Mouse (Mus musculus): ENCODE data around the gene Akt1. TPM values are rescaled to one million over a fixed set of nuclear protein-coding genes. Genes with fewer than 3 reads are reported as not detected.

Gene Akt1
- polyA plus RNA-seq, 1 experiment: 70.4 TPM

- Histone ChIP-seq H3K27me3 (ENCODE audit: control insufficient read depth, insufficient read depth, low read length, poor library complexity, severe bottlenecking) (no peaks in the 10 kb centered on the region), H3K4me3 (ENCODE audit: low read depth, low read length) (no peak overlapping the region), H3K27ac (ENCODE audit: insufficient read depth, low read length) (no peak overlapping the region), H3K4me1 (ENCODE audit: control insufficient read depth, insufficient read depth, low read length) (no peaks in the 10 kb centered on the region), H3K9ac (ENCODE audit: low read depth, poor library complexity, severe bottlenecking) (no peak overlapping the region), H3K36me3 (ENCODE audit: control insufficient read depth, insufficient read depth, low read length, poor library complexity, severe bottlenecking) (peaks cover 9% of the 10 kb centered on the region; the same call in 1 of the 2 replicates), H3K9me3 (replicated peaks; ENCODE audit: control insufficient read depth, insufficient read depth, low read length, poor library complexity, severe bottlenecking) (no peaks in the 10 kb centered on the region)
- TF ChIP-seq CTCF (IDR thresholded peaks at IDR 0.05; ENCODE audit: low read depth, low read length) (no peak), EP300 (IDR thresholded peaks at IDR 0.05; ENCODE audit: insufficient read depth, low read depth, low read length) (no peak), POLR2A (IDR thresholded peaks at IDR 0.05; ENCODE audit: insufficient read depth, low read length) (no peak)
These were observed 13.4 kb downstream of the Akt1 start for GRCm38 (mm10) chr12:112661327-112661605.

GRCm38 (mm10) chr12:112660576-112661326, 13.9 kb downstream of the Akt1 start:
- H3K27me3 ChIP-seq (ENCODE audit: control insufficient read depth, insufficient read depth, low read length, poor library complexity, severe bottlenecking): no peaks in the 10 kb centered on the region
- no peaks in the 10 kb centered on the region for H3K9me3 ChIP-seq (replicated peaks; ENCODE audit: control insufficient read depth, insufficient read depth, low read length, poor library complexity, severe bottlenecking)
- H3K4me3 ChIP-seq (ENCODE audit: low read depth, low read length): no peak overlapping the region

GRCm38 (mm10) chr12:112659109-112659508, 15.6 kb downstream of the Akt1 start:
- Histone ChIP-seq H3K27ac (ENCODE audit: insufficient read depth, low read length) (no peak overlapping the region), H3K4me1 (ENCODE audit: control insufficient read depth, insufficient read depth, low read length) (no peaks in the 10 kb centered on the region), H3K4me3 (ENCODE audit: low read depth, low read length) (no peak overlapping the region), H3K9me3 (replicated peaks; ENCODE audit: control insufficient read depth, insufficient read depth, low read length, poor library complexity, severe bottlenecking) (no peaks in the 10 kb centered on the region), H3K9ac (ENCODE audit: low read depth, poor library complexity, severe bottlenecking) (no peak overlapping the region), H3K36me3 (ENCODE audit: control insufficient read depth, insufficient read depth, low read length, poor library complexity, severe bottlenecking) (peaks cover 12% of the 10 kb centered on the region; the same call in 1 of the 2 replicates), H3K27me3 (ENCODE audit: control insufficient read depth, insufficient read depth, low read length, poor library complexity, severe bottlenecking) (no peaks in the 10 kb centered on the region)
- TF ChIP-seq CTCF (IDR thresholded peaks at IDR 0.05; ENCODE audit: low read depth, low read length): peak; percentile 68
- TF ChIP-seq EP300 (IDR thresholded peaks at IDR 0.05; ENCODE audit: insufficient read depth, low read depth, low read length): no peak

More at GRCm38 (mm10) chr12:112660576-112661326, 13.9 kb downstream of the Akt1 start:
- TF ChIP-seq EP300 (IDR thresholded peaks at IDR 0.05; ENCODE audit: insufficient read depth, low read depth, low read length) (no peak), POLR2A (IDR thresholded peaks at IDR 0.05; ENCODE audit: insufficient read depth, low read length) (no peak), CTCF (IDR thresholded peaks at IDR 0.05; ENCODE audit: low read depth, low read length) (no peak)
- no peaks in the 10 kb centered on the region for H3K4me1 ChIP-seq (ENCODE audit: control insufficient read depth, insufficient read depth, low read length)
- no peak overlapping the region for H3K27ac ChIP-seq (ENCODE audit: insufficient read depth, low read length)
- peaks cover 9% of the 10 kb centered on the region; the same call in 1 of the 2 replicates for H3K36me3 ChIP-seq (ENCODE audit: control insufficient read depth, insufficient read depth, low read length, poor library complexity, severe bottlenecking)
- no peak overlapping the region for H3K9ac ChIP-seq (ENCODE audit: low read depth, poor library complexity, severe bottlenecking)

GRCm38 (mm10) chr12:112658619-112659018, 16.1 kb downstream of the Akt1 start:
- no peak overlapping the region for H3K27ac ChIP-seq (ENCODE audit: insufficient read depth, low read length)
- H3K9me3 ChIP-seq (replicated peaks; ENCODE audit: control insufficient read depth, insufficient read depth, low read length, poor library complexity, severe bottlenecking): no peaks in the 10 kb centered on the region
- H3K27me3 ChIP-seq (ENCODE audit: control insufficient read depth, insufficient read depth, low read length, poor library complexity, severe bottlenecking): no peaks in the 10 kb centered on the region
- no peak overlapping the region for H3K9ac ChIP-seq (ENCODE audit: low read depth, poor library complexity, severe bottlenecking)
- TF ChIP-seq POLR2A (IDR thresholded peaks at IDR 0.05; ENCODE audit: insufficient read depth, low read length) (no peak), EP300 (IDR thresholded peaks at IDR 0.05; ENCODE audit: insufficient read depth, low read depth, low read length) (no peak), CTCF (IDR thresholded peaks at IDR 0.05; ENCODE audit: low read depth, low read length) (no peak)
- no peaks in the 10 kb centered on the region for H3K4me1 ChIP-seq (ENCODE audit: control insufficient read depth, insufficient read depth, low read length)
- peaks cover 12% of the 10 kb centered on the region; the same call in 1 of the 2 replicates for H3K36me3 ChIP-seq (ENCODE audit: control insufficient read depth, insufficient read depth, low read length, poor library complexity, severe bottlenecking)
- H3K4me3 ChIP-seq (ENCODE audit: low read depth, low read length): no peak overlapping the region

- Histone ChIP-seq H3K27me3 (ENCODE audit: control insufficient read depth, insufficient read depth, low read length, poor library complexity, severe bottlenecking) (no peaks in the 10 kb centered on the region), H3K27ac (ENCODE audit: insufficient read depth, low read length) (no peak overlapping the region), H3K4me3 (ENCODE audit: low read depth, low read length) (no peak overlapping the region), H3K36me3 (ENCODE audit: control insufficient read depth, insufficient read depth, low read length, poor library complexity, severe bottlenecking) (peaks cover 12% of the 10 kb centered on the region; the same call in 1 of the 2 replicates), H3K4me1 (ENCODE audit: control insufficient read depth, insufficient read depth, low read length) (no peaks in the 10 kb centered on the region), H3K9ac (ENCODE audit: low read depth, poor library complexity, severe bottlenecking) (no peak overlapping the region), H3K9me3 (replicated peaks; ENCODE audit: control insufficient read depth, insufficient read depth, low read length, poor library complexity, severe bottlenecking) (no peaks in the 10 kb centered on the region)
- TF ChIP-seq CTCF (IDR thresholded peaks at IDR 0.05; ENCODE audit: low read depth, low read length) (no peak), POLR2A (IDR thresholded peaks at IDR 0.05; ENCODE audit: insufficient read depth, low read length) (no peak), EP300 (IDR thresholded peaks at IDR 0.05; ENCODE audit: insufficient read depth, low read depth, low read length) (no peak)
These were observed 20.6 kb downstream of the Akt1 start for GRCm38 (mm10) chr12:112654076-112654475.

- no peak overlapping the region for H3K9ac ChIP-seq (ENCODE audit: low read depth, poor library complexity, severe bottlenecking)
- H3K36me3 ChIP-seq (ENCODE audit: control insufficient read depth, insufficient read depth, low read length, poor library complexity, severe bottlenecking): peaks cover 11% of the 10 kb centered on the region; the same call in 1 of the 2 replicates
- no peaks in the 10 kb centered on the region for H3K9me3 ChIP-seq (replicated peaks; ENCODE audit: control insufficient read depth, insufficient read depth, low read length, poor library complexity, severe bottlenecking)
- no peak overlapping the region for H3K4me3 ChIP-seq (ENCODE audit: low read depth, low read length)
- no peaks in the 10 kb centered on the region for H3K27me3 ChIP-seq (ENCODE audit: control insufficient read depth, insufficient read depth, low read length, poor library complexity, severe bottlenecking)
- H3K27ac ChIP-seq (ENCODE audit: insufficient read depth, low read length): no peak overlapping the region
- no peaks in the 10 kb centered on the region for H3K4me1 ChIP-seq (ENCODE audit: control insufficient read depth, insufficient read depth, low read length)
- TF ChIP-seq POLR2A (IDR thresholded peaks at IDR 0.05; ENCODE audit: insufficient read depth, low read length): no peak
- no peak for TF ChIP-seq EP300 (IDR thresholded peaks at IDR 0.05; ENCODE audit: insufficient read depth, low read depth, low read length)
- TF ChIP-seq CTCF (IDR thresholded peaks at IDR 0.05; ENCODE audit: low read depth, low read length): peak; percentile 69
These were observed 21.4 kb downstream of the Akt1 start for GRCm38 (mm10) chr12:112653157-112653824.

All from ES-Bruce4 (cell line).